Mouse (Mus musculus) stomach, embryonic 14.5 days (tissue): ENCODE data around the gene Gramd1a. TPM values are rescaled to one million over a fixed set of nuclear protein-coding genes. Genes with fewer than 3 reads are reported as not detected.

ENCODE experiments used
- ATAC-seq: fragments of 200-750 bp; cut with Nextera tagmentation; 2 replicates; pipeline ENCODE4 v1.8.0; 2017; ENCODE audit warnings: low read depth, moderate TSS enrichment; ENCODE audit not compliant: insufficient number of reproducible peaks, insufficient read depth, low FRiP score
- H3K27ac ChIP-seq: fragments of 300-500 bp; sonication (generic); 2 replicates; pipeline ENCODE4 v1.5.1; 2014; ENCODE audit warnings: mild to moderate bottlenecking, low read length, moderate library complexity, mixed read lengths
- H3K27me3 ChIP-seq: fragments of 300-500 bp; sonication (generic); 2 replicates; pipeline ENCODE4 v1.6.1; 2014; ENCODE audit warnings: low read length, control low read depth, mixed read lengths; ENCODE audit not compliant: control insufficient read depth, insufficient read depth
- H3K36me3 ChIP-seq: fragments of 300-500 bp; sonication (generic); 2 replicates; pipeline ENCODE4 v1.6.1; 2014; ENCODE audit warnings: mild to moderate bottlenecking, control low read depth, low read length, moderate library complexity, mixed read lengths; ENCODE audit not compliant: control insufficient read depth, insufficient read depth
- H3K4me1 ChIP-seq: fragments of 300-500 bp; sonication (generic); 2 replicates; pipeline ENCODE4 v1.6.1; 2014; ENCODE audit warnings: low read length, control low read depth, mixed read lengths; ENCODE audit not compliant: control insufficient read depth, insufficient read depth
- H3K4me2 ChIP-seq: fragments of 300-500 bp; sonication (generic); replicated peaks from 2 replicates; pipeline ENCODE4 v1.6.1; 2014; ENCODE audit warnings: low read depth, low read length, control low read depth
- H3K4me3 ChIP-seq: fragments of 300-500 bp; sonication (generic); 2 replicates; pipeline ENCODE4 v1.5.1; 2014; ENCODE audit warnings: low read depth, low read length, control low read depth
- H3K9ac ChIP-seq: fragments of 300-500 bp; sonication (generic); replicated peaks from 2 replicates; pipeline ENCODE4 v1.6.1; 2014; ENCODE audit warnings: low read depth, mild to moderate bottlenecking, control low read depth, low read length, moderate library complexity, mixed read lengths
- H3K9me3 ChIP-seq: fragments of 300-500 bp; sonication (generic); 2 replicates; pipeline ENCODE4 v1.6.1; 2016; ENCODE audit warnings: low read depth, low read length, control low read depth; ENCODE audit not compliant: control insufficient read depth
- WGBS: fragments of 180-500 bp; shearing (Covaris S2); extraction: QIAGEN DNeasy Blood & Tissue Kit; methylation state at CpG from one replicate; pipeline ENCODE4 v1.1.7; 2014; 5-methylcytosine and 5-hydroxymethylcytosine counted together
- polyA plus RNA-seq: library from polyadenylated mRNA; unstranded; fragments of >200 nt; fragmentation: Nextera tagmentation; extraction: Ambion mirVana; gene quantifications from 2 replicates; pipeline ENCODE4 v1.2.1, GENCODE M21; 2014

Gramd1a gene
- polyA plus RNA-seq, 1 experiment from 2014 or later: 62.1 TPM

DNA sequence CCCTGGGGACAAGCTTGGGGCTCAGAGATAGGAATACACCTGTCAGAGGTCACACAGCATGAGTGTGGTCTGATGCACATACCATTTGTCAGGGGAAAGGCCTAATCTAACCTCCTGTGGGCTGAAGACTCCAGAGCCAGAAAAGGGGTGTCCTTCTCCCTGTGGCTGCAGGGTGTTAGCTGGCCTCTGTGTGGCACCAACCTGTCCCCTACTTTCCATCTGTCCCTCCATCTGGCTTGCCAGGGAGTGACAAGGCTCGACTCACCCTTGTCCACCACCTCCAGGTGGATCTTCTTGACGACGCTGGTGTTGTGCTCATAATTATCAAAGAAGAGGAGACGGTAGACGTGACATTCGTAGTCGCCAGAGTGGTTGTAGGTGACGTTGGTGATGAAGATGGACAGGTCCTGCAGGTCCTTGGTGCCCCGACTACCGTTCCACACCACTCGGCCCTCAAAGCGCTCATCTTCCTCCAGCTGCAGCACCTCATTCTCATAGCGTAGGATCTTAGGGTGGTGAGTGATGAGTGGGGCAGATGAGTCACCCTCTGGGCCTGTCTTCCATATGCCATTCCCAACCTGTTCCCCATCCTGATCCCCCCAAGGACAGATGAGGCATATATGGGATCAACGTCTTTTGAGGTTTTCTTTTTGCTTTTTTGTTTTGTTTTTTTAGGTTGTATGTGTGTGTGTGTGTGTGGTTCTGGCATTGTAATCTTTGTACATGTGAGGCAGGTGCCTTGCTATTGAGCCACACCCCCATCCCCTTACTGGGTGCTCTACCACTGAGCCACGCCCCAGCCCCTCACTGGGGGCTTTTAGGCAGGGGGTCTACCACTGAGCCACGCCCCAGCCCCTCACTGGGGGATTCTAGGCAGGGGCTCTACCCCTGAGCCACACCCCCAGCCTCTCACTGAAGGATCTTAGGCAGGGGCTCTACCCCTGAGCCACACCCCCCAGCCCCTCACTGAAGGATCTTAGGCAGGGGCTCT, 32.8 kb downstream of the Gramd1a start:
- 0 out of 2 replicates have a peak, but pooled peaks cover 4% of the 10 kb centered on the region for H3K4me1 ChIP-seq
- no peaks in the 10 kb centered on the region for H3K36me3 ChIP-seq
- no peak overlapping the region for H3K4me2 ChIP-seq
- H3K27me3 ChIP-seq: peaks cover 7% of the 10 kb centered on the region; the same call in 1 of the 2 replicates
- no peak overlapping the region for H3K9ac ChIP-seq
- H3K9me3 ChIP-seq: no peaks in the 10 kb centered on the region
- WGBS: 86% methylated on average over 16 of the region's 16 CpGs
- H3K27ac ChIP-seq: no peak overlapping the region
- no peak for ATAC-seq
- H3K4me3 ChIP-seq: no peak overlapping the region

DNA sequence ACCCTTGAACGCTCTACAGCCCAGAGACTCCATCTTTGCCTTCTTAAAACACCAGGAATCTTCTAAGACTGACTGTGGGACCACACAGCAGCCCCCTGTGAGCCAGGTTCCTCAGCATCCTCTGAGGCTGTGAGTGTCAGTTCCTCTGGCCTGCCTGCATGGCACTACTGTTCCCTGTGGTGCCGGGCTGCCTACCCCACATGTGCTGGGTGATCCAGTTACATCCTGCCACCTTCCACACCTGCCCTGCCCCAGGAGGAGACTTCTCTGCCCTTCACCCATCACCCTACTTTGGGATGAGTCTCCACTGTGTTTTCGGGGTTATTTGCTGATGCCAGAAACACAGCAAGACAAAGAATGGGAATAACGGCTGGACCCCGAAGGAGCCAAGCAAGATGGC, 36.1 kb downstream of the Gramd1a start:
- Histone ChIP-seq H3K27me3 (no peaks in the 10 kb centered on the region), H3K4me3 (no peak overlapping the region), H3K4me1 (0 out of 2 replicates have a peak, but pooled peaks cover 6% of the 10 kb centered on the region), H3K4me2 (no peak overlapping the region), H3K9me3 (no peaks in the 10 kb centered on the region), H3K27ac (no peak overlapping the region), H3K9ac (no peak overlapping the region), H3K36me3 (no peaks in the 10 kb centered on the region)
- WGBS: 88% methylated on average over 5 of the region's 5 CpGs
- ATAC-seq: no peak

DNA sequence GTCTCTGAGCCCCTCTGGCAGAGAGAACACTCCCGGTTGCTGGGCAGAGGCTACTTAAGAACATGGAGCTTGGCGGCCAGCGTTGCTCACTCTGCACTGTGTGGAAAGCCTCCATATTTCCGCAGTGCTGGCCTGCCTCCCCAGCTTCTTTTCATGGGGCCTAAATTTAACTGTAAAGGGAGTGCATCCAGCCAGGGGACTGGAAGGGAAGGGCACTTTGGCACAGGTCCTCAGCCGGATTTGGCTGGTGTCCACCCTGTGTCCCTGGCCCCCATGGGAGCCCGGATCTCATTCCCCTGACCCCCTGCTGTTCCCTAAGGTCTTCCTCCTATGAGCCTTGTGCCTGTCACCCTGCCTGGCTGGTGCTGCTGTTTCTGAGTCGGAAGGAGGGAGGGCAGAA, 37.2 kb downstream of the Gramd1a start:
- no peak overlapping the region for H3K9ac ChIP-seq

GRCm38 (mm10) chr7:31117465-31117864, 38.2 kb downstream of the Gramd1a start:
- Histone ChIP-seq H3K4me3 (no peak overlapping the region), H3K36me3 (no peaks in the 10 kb centered on the region), H3K4me2 (no peak overlapping the region), H3K4me1 (0 out of 2 replicates have a peak, but pooled peaks cover 6% of the 10 kb centered on the region), H3K9ac (no peak overlapping the region), H3K27me3 (no peaks in the 10 kb centered on the region), H3K9me3 (no peaks in the 10 kb centered on the region), H3K27ac (no peak overlapping the region)
- no peak for ATAC-seq
- WGBS: 89% methylated on average over 11 of the region's 11 CpGs

More for the DNA sequence above, 37.2 kb downstream of the Gramd1a start:
- H3K27ac ChIP-seq: no peak overlapping the region
- ATAC-seq: no peak
- no peaks in the 10 kb centered on the region for H3K36me3 ChIP-seq
- no peaks in the 10 kb centered on the region for H3K27me3 ChIP-seq
- no peak overlapping the region for H3K4me3 ChIP-seq
- H3K4me2 ChIP-seq: no peak overlapping the region
- H3K9me3 ChIP-seq: no peaks in the 10 kb centered on the region
- WGBS: 82% methylated on average over 7 of the region's 7 CpGs
- 0 out of 2 replicates have a peak, but pooled peaks cover 6% of the 10 kb centered on the region for H3K4me1 ChIP-seq

DNA sequence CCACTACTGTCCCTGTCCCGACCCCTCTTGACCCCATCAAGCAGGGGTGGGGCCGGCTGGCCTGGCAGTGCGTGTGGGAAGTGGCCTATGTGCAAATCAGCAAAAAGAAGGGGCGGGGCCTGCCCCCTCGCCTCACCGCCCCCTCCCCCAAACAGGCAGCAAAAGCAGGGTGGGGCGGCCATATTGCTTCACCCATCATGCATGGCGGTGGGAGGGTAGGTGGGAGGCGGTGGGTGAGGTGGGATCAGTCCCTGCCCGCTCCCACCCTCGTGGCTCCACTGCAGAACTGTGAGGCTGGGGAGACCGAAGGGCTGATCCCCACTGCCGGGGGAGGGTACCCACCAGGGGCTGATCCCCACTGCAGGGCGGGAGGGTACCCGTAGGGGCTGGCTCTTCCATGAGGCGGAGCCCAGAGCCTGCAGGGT, 39.0 kb downstream of the Gramd1a start:
- H3K36me3 ChIP-seq: no peaks in the 10 kb centered on the region
- H3K27ac ChIP-seq: no peak overlapping the region
- ATAC-seq: no peak
- no peak overlapping the region for H3K4me3 ChIP-seq
- H3K9ac ChIP-seq: no peak overlapping the region
- H3K27me3 ChIP-seq: no peaks in the 10 kb centered on the region
- no peaks in the 10 kb centered on the region for H3K9me3 ChIP-seq
- no peak overlapping the region for H3K4me2 ChIP-seq
- H3K4me1 ChIP-seq: 0 out of 2 replicates have a peak, but pooled peaks cover 6% of the 10 kb centered on the region
- WGBS: 46% methylated on average over 15 of the region's 16 CpGs

- ATAC-seq: peak; percentile 42
- H3K4me3 ChIP-seq: no peak overlapping the region
Observed at GRCm38 (mm10) chr7:31115587-31116043, 40.1 kb downstream of the Gramd1a start.

GRCm38 (mm10) chr7:31115182-31115581, 40.5 kb downstream of the Gramd1a start, which contains the start of gene Hpn:
Gene Hpn, minus strand, starts transcription at chr7:31115290.
- Histone ChIP-seq H3K4me2 (peak within 1 kb of the TSS; percentile 37), H3K36me3 (no peaks in the 10 kb centered on the region), H3K9ac (no peak within 1 kb of the TSS), H3K4me3 (peak within 1 kb of the TSS; percentile 17), H3K9me3 (no peaks in the 10 kb centered on the region), H3K4me1 (peaks cover 10% of the 10 kb centered on the region; the same call in 1 of the 2 replicates), H3K27me3 (no peaks in the 10 kb centered on the region), H3K27ac (peak within 1 kb of the TSS; percentile 63; the same call in 1 of the 2 replicates)
- 16% methylated on average over 15 of the region's 15 CpGs for WGBS
- ATAC-seq: peak; percentile 88

More at GRCm38 (mm10) chr7:31115587-31116043, 40.1 kb downstream of the Gramd1a start:
- Histone ChIP-seq H3K4me1 (peaks cover 10% of the 10 kb centered on the region; the same call in 1 of the 2 replicates), H3K27ac (peak overlapping the region; percentile 63; the same call in 1 of the 2 replicates), H3K9me3 (no peaks in the 10 kb centered on the region), H3K4me2 (peak overlapping the region; percentile 37; the same call in 1 of the 2 replicates), H3K27me3 (no peaks in the 10 kb centered on the region), H3K36me3 (no peaks in the 10 kb centered on the region), H3K9ac (no peak overlapping the region)
- WGBS: 19% methylated on average over 17 of the region's 17 CpGs

DNA sequence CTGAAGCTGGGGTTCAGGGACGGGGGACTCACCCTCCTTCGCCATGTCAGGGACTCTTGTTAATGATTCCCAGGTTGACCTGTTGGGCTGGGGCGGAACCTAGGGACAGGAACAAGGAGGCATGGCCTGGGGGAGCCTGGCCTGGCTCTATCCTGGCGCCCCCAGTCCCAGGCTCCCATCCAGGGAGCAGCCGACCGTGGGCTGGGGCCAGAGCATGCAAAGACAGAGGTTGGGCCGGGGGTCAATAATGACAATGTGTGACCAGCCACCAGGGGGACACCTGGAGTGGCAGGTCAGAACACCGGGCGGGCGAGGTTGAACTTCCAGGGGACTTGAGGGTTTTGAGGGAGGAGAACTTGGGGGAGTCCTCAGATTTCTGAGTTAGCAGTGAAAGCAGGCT, 41.0 kb downstream of the Gramd1a start:
- H3K36me3 ChIP-seq: no peaks in the 10 kb centered on the region
- H3K4me1 ChIP-seq: peaks cover 10% of the 10 kb centered on the region; the same call in 1 of the 2 replicates
- no peaks in the 10 kb centered on the region for H3K27me3 ChIP-seq
- no peaks in the 10 kb centered on the region for H3K9me3 ChIP-seq
- H3K4me2 ChIP-seq: peak overlapping the region; percentile 37
- ATAC-seq: peak; percentile 11; the same call in 1 of the 2 replicates
- H3K9ac ChIP-seq: no peak overlapping the region
- peak overlapping the region; percentile 63; the same call in 1 of the 2 replicates for H3K27ac ChIP-seq
- WGBS: 57% methylated on average over 10 of the region's 10 CpGs
- H3K4me3 ChIP-seq: peak overlapping the region; percentile 17
